Mouse (Mus musculus) kidney, adult 8-10 months (tissue): ENCODE measurements at regions not wholly inside any gene's neighbourhood (a gene's known extent, or its start where the extent isn't known, plus 50 kb on each side); places are given as distances from the start of the nearest gene placed in this dataset.

ENCODE experiments used
- DNase-seq, 2 experiments: peaks; one replicate each; pipeline ENCODE4 v3.0.0; 2022

GRCm38 (mm10) chr4:55134339-55134738 is 189.5 kb downstream of the Zfp462 start:
- DNase-seq = no peak

DNA sequence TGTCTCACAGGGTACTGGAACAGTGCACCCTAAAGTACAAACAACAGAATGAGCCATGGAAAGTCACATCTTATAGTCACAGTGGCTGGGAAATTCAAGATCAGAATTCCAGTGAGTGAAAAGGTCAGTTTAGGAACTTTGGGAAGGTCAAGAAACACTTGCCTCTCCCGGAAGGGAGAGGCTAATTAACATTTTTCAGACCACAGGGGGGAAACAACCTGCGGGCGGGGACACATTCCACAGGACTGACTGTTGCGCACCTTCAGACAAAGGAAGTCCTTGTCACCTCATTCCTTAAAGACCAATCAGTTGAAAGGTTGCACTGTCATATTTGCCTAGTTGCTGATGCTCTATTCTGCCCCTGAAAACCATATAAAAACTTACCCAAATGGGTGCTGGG is 189.9 kb downstream of the Zfp462 start:
- DNase-seq = no peak

DNA sequence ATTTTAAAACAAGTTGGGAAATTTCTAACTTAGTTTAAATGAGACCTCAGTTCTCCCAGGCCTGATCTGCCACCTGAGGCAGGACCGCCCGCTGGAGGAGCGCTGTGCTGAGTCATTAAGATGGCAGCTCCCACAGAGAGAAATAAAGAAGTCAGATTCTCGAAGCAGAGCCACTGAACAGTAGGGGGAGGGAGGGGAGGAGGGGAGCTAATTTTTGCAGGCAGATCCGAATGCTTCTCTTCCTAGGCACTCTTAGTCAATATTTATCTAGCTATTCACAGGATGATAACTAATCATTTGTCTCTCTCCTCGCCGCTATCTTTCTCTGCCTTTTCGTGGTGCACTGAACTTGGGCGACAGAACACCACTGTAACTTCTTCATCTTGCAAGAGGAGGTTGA is 191.4 kb downstream of the Zfp462 start:
- no peak for DNase-seq

- no peak for DNase-seq
These were observed 193.0 kb downstream of the Zfp462 start for GRCm38 (mm10) chr4:55137781-55138394.

DNA sequence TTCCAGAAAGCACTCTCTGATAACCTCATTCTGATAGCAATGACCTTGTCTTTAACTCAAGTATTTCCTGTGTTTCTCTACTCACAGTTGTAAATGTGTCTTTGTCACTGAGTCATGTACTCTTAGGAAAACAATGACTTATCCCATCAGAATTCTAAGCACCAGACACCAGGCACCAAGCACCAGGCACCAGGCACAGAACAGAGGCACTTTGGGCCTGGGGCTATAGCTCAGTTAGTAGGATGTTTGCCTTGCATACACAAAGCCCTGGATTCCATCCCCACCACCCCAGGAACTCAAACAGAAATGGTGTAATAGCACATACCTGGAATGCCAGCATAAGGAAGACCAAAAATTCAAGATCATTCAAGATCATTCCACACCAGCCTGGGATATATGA is 196.5 kb downstream of the Zfp462 start:
- DNase-seq = no peak

DNA sequence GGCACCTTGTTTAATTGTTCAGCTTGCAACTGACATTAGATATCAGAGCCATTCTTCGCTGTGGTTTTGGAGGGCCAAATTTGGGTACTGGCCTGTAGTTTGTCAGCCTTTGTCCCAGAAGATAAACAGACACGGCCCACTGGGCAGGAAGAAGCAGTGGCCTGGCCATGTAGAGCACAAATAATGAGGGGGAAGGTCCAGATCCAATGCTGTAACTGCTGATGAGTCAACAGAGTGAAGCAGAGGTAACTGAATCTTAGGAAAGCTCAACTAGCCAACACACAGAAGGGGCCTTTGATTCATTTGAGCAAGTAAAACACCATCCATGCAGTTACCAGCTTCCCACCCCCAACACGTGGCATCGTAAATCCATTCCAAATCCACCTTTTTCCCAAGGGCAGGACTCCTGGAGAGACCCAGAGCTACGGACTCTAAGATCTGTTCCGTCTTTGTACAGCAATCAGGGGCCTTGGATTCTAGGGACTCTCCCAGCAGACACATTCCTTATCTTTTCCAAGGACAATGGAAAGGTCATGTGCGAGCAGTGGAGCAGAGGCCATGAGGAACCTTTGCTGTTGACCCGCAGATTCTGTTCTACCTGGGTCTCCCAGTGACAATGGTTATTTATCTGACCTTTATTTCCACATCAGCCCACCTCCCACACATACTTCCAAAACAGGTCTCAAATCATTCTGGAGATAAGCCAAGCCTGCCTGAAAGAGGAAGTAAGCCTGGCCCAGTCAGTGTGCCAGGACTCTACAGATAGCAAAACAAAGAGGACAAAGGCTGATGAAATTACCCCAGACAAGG is 197.3 kb downstream of the Zfp462 start:
- no peak for DNase-seq

- no peak for DNase-seq
These were observed 198.6 kb downstream of the Zfp462 start for GRCm38 (mm10) chr4:55143400-55143799.

GRCm38 (mm10) chr4:55144995-55145394 is 200.1 kb downstream of the Zfp462 start:
- DNase-seq = no peak

GRCm38 (mm10) chr4:55145968-55146367 is 201.1 kb downstream of the Zfp462 start:
- DNase-seq = no peak

DNA sequence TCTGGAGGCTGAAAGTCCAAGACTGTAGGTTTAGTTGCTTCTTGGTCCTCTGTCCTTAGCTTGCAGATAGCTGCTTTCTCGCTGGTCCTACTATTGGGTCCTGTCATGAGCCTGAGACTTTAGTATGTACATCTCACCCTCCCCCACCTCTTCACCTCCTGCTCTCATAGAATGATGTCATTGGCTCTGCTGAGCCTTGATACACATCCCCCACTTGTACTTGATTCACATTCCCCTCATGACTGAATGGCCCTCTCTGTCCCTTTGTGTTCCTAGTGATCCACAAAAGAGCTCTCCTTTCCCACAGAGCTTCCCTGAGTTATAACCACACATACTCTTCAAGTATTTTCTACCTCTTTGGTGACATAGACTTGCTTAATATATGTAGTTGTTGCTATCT is 201.5 kb upstream of the Rad23b start:
- no peak for DNase-seq

DNA sequence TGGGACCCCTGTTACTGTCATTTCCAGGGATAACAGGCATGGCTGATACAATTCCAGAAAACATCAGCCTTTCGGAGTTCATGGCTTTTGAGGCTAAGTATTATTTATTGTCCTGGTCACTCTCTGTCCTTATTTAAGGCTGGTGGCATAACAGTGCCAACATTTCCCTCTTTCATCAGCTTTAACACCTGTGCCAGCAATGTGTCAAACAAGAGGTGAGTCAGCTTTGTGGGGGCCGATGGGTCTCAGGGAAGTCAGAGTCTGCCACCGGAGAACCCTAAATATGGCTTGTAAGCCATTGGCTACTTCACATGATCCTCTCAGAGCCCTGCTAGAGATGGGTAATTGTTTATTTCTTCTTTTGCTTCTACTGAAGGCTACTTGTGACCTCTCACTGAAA is 195.3 kb upstream of the Rad23b start:
- DNase-seq = no peak

DNA sequence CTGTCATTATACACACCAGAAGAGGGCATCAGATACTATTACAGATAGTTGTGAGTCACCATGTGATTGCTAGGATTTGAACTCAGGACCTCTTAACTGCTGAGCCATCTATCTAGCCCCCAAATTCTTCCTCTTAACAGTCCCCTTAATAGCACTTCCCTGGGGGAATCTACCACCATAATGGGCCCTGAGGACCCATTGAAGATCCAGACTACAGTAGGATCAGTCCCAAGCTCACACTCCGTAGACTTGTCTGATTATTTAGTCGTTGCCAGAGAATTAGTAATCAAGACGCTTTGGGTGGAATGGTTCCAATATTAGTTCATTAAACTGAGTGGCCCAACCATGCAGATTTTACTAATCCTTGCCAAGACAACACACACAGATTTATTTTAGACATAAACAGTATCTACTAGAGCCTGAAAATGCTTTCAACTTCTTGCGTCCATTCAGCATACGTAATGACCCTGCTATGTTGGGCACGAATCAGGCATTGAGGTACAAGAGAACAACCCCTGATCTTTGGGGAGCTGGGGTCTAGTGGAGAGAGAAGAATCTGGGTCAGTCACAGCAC is 191.6 kb upstream of the Rad23b start:
- DNase-seq = no peak

DNA sequence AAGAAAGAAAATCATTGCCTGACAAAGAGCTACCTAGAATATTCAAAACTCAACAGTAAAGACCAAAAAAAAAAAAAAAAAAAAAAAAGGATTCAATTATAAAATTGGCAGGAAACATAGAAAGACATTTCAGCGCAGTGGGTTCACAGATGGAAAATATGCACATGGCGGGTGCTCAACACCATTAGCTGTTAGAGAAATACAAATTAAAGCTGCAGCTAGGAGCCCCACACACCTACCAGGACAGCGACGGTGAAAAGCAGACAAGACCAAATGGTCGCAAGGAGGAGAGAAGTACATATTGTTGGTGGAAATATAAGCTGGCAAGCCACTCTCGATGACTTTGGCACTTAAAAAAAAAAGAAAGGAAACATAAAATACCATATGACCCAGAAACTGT is 183.6 kb upstream of the Rad23b start:
- no peak for DNase-seq

- no peak for DNase-seq
These were observed 180.8 kb upstream of the Rad23b start for GRCm38 (mm10) chr4:55169063-55169462.

DNA sequence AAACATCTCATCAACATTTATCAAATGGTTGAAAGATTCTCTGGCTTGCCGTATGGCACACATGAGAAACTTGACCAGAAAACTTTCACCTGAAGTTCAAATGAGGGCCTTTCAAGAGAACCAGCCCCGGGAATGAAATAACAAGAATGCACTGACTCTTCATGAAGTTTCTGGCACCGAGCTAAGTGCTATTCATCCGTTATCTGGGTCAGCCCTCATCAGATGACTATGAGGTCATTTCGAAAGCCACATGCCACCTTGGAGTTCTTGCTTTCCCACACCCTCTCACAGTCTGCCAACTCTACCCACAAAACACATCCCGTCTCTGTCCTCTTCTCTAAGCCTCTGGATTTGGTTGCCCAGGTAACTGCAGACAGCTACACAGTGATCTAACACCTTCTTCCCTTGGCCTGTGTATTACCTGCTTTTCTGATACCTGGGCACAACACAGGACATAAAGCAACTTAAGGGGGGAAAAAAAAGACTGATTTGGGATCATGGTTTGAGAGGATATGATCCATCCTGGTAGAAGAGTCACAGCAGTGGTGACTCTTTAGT is 177.4 kb upstream of the Rad23b start:
- DNase-seq = no peak

DNA sequence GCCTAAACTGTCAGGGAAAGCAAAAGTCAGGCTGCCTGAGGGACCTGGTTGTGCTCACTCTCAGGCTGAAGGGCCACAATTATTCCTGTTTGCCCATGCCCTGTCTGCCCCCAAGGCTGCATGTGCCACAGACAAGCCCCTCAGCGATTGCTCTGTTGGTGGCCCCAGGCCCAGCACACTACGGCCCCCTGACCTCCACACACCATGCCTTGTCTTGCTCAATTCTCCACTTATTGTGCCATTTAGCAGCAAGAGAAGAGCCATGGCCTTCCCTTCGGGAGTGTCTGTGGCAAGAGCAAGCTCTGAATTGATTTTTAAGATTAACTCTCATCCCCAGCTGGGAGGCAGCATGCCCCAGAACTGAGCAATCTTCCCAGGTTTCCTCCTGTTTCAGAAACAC is 173.8 kb upstream of the Rad23b start:
- DNase-seq = no peak

DNA sequence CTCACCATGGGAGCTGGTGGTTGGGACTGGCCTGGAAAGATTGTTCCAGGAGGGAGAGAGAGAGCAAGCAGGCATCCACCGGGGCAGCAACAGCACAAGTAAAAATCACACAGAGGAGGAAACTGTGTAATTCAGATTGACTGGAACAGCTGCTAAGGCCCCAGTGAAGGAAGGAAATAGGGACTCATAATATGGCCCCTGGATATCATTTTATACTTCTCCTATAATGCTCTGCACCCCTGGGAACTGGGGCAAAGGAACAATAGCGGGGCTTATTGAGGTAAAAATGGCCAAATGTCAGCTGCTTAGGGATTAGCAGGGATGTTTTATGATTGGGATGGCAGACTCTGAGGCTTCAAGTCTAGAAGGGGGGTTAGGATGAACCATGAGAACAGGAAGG is 170.4 kb upstream of the Rad23b start:
- DNase-seq = no peak

DNA sequence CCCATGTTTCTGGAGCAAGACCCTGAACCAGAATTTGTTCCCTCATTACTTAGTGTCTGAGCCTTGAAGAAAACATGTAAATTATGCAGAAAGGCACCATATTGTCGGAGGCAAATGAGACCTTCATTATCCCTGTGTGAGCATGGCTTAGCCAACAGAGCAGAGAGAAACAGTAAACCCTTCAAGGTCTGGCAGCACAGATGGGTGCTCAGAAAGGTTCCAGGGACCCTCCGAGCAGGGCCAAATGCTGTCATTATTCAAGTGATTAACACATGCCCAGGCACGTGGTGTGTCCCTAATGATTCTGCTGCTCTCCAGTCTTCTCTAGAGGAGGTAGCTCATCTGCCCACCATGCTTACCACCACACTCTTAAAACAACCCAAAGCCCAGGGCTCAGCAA is 166.3 kb upstream of the Rad23b start:
- DNase-seq = no peak

DNA sequence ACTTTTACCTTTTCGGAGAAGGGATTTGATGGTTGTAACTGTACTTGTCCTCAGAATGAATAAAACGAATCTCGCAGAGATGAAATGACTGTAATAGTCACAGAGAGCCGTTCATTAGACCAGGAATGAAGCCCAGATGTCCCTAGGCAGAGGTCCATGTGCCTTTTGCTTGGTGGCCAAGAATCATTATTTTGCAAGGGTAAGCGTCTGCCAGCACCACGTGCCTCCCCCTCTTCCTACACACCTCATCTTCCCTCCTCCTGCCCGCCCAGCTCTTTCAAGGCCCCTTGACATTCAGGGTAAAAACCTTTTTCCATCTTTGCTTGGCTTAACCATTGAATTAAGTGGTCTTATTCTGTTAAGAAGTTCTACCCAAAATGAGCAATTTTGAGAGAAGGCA is 161.1 kb upstream of the Rad23b start:
- no peak for DNase-seq

DNA sequence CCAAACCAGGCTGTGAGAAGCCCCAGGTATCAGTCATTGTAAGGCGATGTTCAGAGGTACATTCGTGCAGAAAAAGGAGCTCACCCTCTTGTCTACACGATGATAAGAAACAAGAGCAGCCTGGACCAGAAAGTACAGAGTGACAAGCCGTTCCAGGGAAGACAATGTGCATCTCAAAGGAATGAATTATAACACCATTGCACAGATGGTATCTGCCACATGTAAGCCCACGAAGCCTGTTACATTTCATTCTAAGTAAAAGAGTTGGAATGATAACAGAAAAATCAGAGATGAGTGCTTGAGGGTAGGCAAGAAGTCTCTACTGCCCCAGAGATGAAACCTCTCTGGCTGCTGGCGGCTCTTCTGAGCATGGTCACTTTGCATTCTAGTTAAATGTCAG is 159.3 kb upstream of the Rad23b start:
- no peak for DNase-seq

GRCm38 (mm10) chr4:55194061-55194460 is 155.8 kb upstream of the Rad23b start:
- DNase-seq = no peak

GRCm38 (mm10) chr4:55194552-55194951 is 155.3 kb upstream of the Rad23b start:
- DNase-seq = no peak

DNA sequence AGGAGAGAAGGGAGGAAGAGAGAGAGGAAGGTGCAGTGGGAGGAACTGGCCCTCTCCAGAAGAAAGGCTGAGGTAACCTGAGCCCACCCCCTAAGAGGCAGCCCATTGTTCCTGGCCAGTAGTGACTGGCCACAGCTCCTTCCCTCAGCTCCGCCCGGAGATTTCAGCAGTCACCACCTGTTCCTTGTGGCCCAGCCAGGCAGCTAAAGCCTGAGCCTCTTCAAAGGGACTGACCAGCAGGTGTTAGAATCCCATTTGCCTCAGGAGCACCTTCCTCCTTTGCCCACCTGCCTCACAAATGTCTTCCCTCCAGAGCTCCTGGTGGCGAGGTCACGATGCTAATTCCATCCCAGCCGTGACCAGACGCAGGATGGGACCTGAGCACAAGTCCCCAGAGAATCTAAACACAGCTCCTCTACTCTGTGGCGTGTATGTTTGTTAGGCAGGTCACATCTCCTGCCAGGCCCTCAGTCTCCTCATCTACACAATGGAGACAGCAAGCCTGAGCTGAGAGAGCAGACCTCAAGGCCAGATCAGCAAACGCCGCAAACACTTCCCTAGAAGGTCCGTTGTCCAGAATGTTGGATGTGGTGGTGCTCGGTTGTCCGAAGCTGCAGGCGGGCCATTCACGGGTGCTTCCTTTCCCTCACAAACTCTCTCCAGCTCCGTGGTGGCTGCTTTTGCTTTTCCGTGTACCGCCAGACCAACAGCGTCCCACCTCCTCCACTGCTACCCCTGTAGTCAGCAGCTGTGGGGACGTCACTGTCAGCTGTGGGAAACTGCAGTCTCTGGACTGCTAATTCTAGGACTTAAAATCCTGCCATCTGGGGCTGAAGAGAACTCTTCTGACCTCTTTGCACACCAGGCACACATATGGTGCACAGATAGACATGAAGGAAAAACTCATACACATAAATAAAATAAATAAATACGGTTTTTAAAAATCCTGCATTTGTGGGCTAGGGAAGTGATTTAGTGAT is 145.8 kb upstream of the Rad23b start:
- no peak for DNase-seq
